Mouse (Mus musculus) ES-Bruce4 (cell line): Measurements from ENCODE around the gene Adamtsl1. TPM values are rescaled to one million over a fixed set of nuclear protein-coding genes. Genes with fewer than 3 reads are reported as not detected.

Source experiments
- H3K27ac ChIP-seq: 2 replicates; pipeline ENCODE4 v1.5.1; 2012; ENCODE audit warnings: low read length, inconsistent platforms; ENCODE audit not compliant: insufficient read depth
- H3K27me3 ChIP-seq: 2 replicates; pipeline ENCODE4 v1.6.1; 2012; ENCODE audit warnings: mild to moderate bottlenecking, low read length, inconsistent platforms; ENCODE audit not compliant: control insufficient read depth, poor library complexity, insufficient read depth, severe bottlenecking
- H3K36me3 ChIP-seq: 2 replicates; pipeline ENCODE4 v1.6.1; 2012; ENCODE audit warnings: inconsistent platforms, mild to moderate bottlenecking, low read length, moderate library complexity; ENCODE audit not compliant: control insufficient read depth, poor library complexity, insufficient read depth, severe bottlenecking
- H3K4me1 ChIP-seq: one replicate; pipeline ENCODE4 v1.8.1; 2011; ENCODE audit warnings: low read length; ENCODE audit not compliant: control insufficient read depth, insufficient read depth
- H3K4me3 ChIP-seq: 2 replicates; pipeline ENCODE4 v1.5.1; 2011; ENCODE audit warnings: low read depth, mild to moderate bottlenecking, low read length
- H3K9ac ChIP-seq: 2 replicates; pipeline ENCODE4 v1.6.1; 2012; ENCODE audit warnings: low read depth, mild to moderate bottlenecking, inconsistent platforms; ENCODE audit not compliant: poor library complexity, severe bottlenecking
- H3K9me3 ChIP-seq: replicated peaks from 2 replicates; pipeline ENCODE4 v1.6.1; 2012; ENCODE audit warnings: mild to moderate bottlenecking, low read length, inconsistent platforms; ENCODE audit not compliant: control insufficient read depth, poor library complexity, insufficient read depth, severe bottlenecking
- CTCF ChIP-seq: IDR thresholded peaks from one replicate; pipeline ENCODE4 v1.8.1; 2011; ENCODE audit warnings: low read depth, low read length
- EP300 ChIP-seq: IDR thresholded peaks from 2 replicates; pipeline ENCODE4 v1.6.1; 2011; ENCODE audit warnings: low read depth, low read length; ENCODE audit not compliant: insufficient read depth
- POLR2A ChIP-seq: IDR thresholded peaks from one replicate; pipeline ENCODE4 v1.8.1; 2011; ENCODE audit warnings: low read length; ENCODE audit not compliant: insufficient read depth
- polyA plus RNA-seq: library from polyadenylated mRNA; stranded (reverse); fragments of >200 nt; gene quantifications from 2 replicates; pipeline ENCODE4 v1.2.4, GENCODE M21; 2011; ENCODE audit warnings: low read depth; ENCODE audit not compliant: missing spikeins, insufficient read depth, insufficient read length

Gene Adamtsl1
- polyA plus RNA-seq, 1 experiment = 2.0 TPM

- TF ChIP-seq POLR2A (no peak), EP300 (no peak), CTCF (no peak)
- Histone ChIP-seq H3K27ac (no peak overlapping the region), H3K27me3 (no peaks in the 10 kb centered on the region), H3K4me3 (no peak overlapping the region), H3K9me3 (no peaks in the 10 kb centered on the region), H3K9ac (no peak overlapping the region), H3K4me1 (no peaks in the 10 kb centered on the region), H3K36me3 (no peaks in the 10 kb centered on the region)
Observed at GRCm38 (mm10) chr4:86373166-86373565, 859.2 kb downstream of the Adamtsl1 start.

- H3K36me3 ChIP-seq = no peaks in the 10 kb centered on the region
- no peak overlapping the region for H3K27ac ChIP-seq
- no peaks in the 10 kb centered on the region for H3K27me3 ChIP-seq
- H3K4me1 ChIP-seq = no peaks in the 10 kb centered on the region
- H3K4me3 ChIP-seq = no peak overlapping the region
- TF ChIP-seq POLR2A (no peak), CTCF (no peak), EP300 (no peak)
- H3K9ac ChIP-seq = no peak overlapping the region
- no peaks in the 10 kb centered on the region for H3K9me3 ChIP-seq
Observed at GRCm38 (mm10) chr4:86383124-86383523, 869.2 kb downstream of the Adamtsl1 start.

GRCm38 (mm10) chr4:86385121-86385520 is 871.1 kb downstream of the Adamtsl1 start:
- H3K36me3 ChIP-seq = no peaks in the 10 kb centered on the region
- H3K4me1 ChIP-seq = no peaks in the 10 kb centered on the region
- H3K27me3 ChIP-seq = no peaks in the 10 kb centered on the region
- no peak overlapping the region for H3K4me3 ChIP-seq
- H3K9me3 ChIP-seq = no peaks in the 10 kb centered on the region
- H3K9ac ChIP-seq = no peak overlapping the region
- no peak overlapping the region for H3K27ac ChIP-seq
- no peak for TF ChIP-seq EP300
- TF ChIP-seq POLR2A = no peak
- TF ChIP-seq CTCF = no peak

GRCm38 (mm10) chr4:86388430-86388829 is 874.5 kb downstream of the Adamtsl1 start:
- Histone ChIP-seq H3K27me3 (no peaks in the 10 kb centered on the region), H3K4me3 (no peak overlapping the region), H3K9me3 (no peaks in the 10 kb centered on the region), H3K27ac (no peak overlapping the region), H3K4me1 (no peaks in the 10 kb centered on the region), H3K9ac (no peak overlapping the region), H3K36me3 (no peaks in the 10 kb centered on the region)
- TF ChIP-seq CTCF = no peak
- no peak for TF ChIP-seq EP300
- no peak for TF ChIP-seq POLR2A

GRCm38 (mm10) chr4:86391176-86391575 is 877.2 kb downstream of the Adamtsl1 start:
- Histone ChIP-seq H3K9ac (no peak overlapping the region), H3K27me3 (no peaks in the 10 kb centered on the region), H3K27ac (no peak overlapping the region), H3K9me3 (no peaks in the 10 kb centered on the region), H3K4me3 (no peak overlapping the region), H3K36me3 (no peaks in the 10 kb centered on the region), H3K4me1 (no peaks in the 10 kb centered on the region)
- TF ChIP-seq POLR2A = no peak
- no peak for TF ChIP-seq EP300
- no peak for TF ChIP-seq CTCF

- TF ChIP-seq EP300 = no peak
- no peak for TF ChIP-seq CTCF
- no peaks in the 10 kb centered on the region for H3K4me1 ChIP-seq
- H3K9ac ChIP-seq = no peak overlapping the region
- no peaks in the 10 kb centered on the region for H3K36me3 ChIP-seq
- H3K27me3 ChIP-seq = no peaks in the 10 kb centered on the region
- no peaks in the 10 kb centered on the region for H3K9me3 ChIP-seq
- no peak overlapping the region for H3K27ac ChIP-seq
- no peak overlapping the region for H3K4me3 ChIP-seq
Observed at GRCm38 (mm10) chr4:86395636-86396035, 881.7 kb downstream of the Adamtsl1 start.
